Mouse (Mus musculus) limb, embryonic 12.5 days (tissue): ENCODE measurements around the gene Gm9045. TPM values are rescaled to one million over a fixed set of nuclear protein-coding genes. Genes with fewer than 3 reads are reported as not detected.

Experiments
- polyA plus RNA-seq: library from polyadenylated mRNA; unstranded; fragments of >200 nt; fragmentation: Nextera tagmentation; extraction: Ambion mirVana; gene quantifications from 2 replicates; pipeline ENCODE4 v1.2.1, GENCODE M21; 2016

Gene Gm9045
- polyA plus RNA-seq, 1 experiment from 2014 or later: not detected

Other genes starting within 250 kb of the Gm9045 start
- 55.0 and 64.0 TPM in 2 replicates for gene Mdm1, start 196.0 kb downstream of the Gm9045 start, polyA plus RNA-seq
- gene Il22, start 132.9 kb downstream of the Gm9045 start, polyA plus RNA-seq: not detected in 2 replicates
- gene Gm32717, start 97.1 kb downstream of the Gm9045 start, polyA plus RNA-seq: 0.10 and 0.14 TPM in 2 replicates
- gene Gm32802, start 79.1 kb downstream of the Gm9045 start, polyA plus RNA-seq: 0.10 and 0.14 TPM in 2 replicates
- not detected in 2 replicates for gene Iltifb, start 42.8 kb downstream of the Gm9045 start, polyA plus RNA-seq
- gene Gm9040, start 10.9 kb downstream of the Gm9045 start, polyA plus RNA-seq: not detected in 2 replicates
- not detected in 2 replicates for gene Gm9044, start 5.4 kb downstream of the Gm9045 start, polyA plus RNA-seq
- gene Gm9046, start 5.4 kb upstream of the Gm9045 start, polyA plus RNA-seq: not detected in 2 replicates
- not detected in 2 replicates for gene Gm9048, start 10.8 kb upstream of the Gm9045 start, polyA plus RNA-seq
- 0.10 TPM in 1 of 2 replicates, not detected in the other for gene Gm9049, start 16.3 kb upstream of the Gm9045 start, polyA plus RNA-seq
- not detected in 2 replicates for gene Ifng, start 103.2 kb upstream of the Gm9045 start, polyA plus RNA-seq